ENCODE assay signal across 8 mouse cellular contexts in genomic region chr3:133091664-133092273, GRCm38 (mm10). TPM values are rescaled to one million over a fixed set of nuclear protein-coding genes. Genes with fewer than 3 reads are reported as not detected.
DNase-seq lines count a peak whose midpoint lies in the region; ATAC-seq lines count a peak whose summit lies in the region.

Ints12 (plus strand) TSS chr3:133091840.
Gstcd (minus strand) TSS chr3:133092033.

- under 1% methylated on average over 50 of the region's 53 CpGs for WGBS in hindbrain, embryonic 12.5 days

- no peaks in the 10 kb centered on the region for H3K9me3 ChIP-seq in hindbrain, embryonic 12.5 days (replicated peaks)

- peak within 1 kb of the TSS; percentile 92 for H3K4me3 ChIP-seq in hindbrain, embryonic 12.5 days

- peak within 1 kb of the TSS; percentile 97 for H3K27ac ChIP-seq in hindbrain, embryonic 12.5 days

- ATAC-seq in hindbrain, embryonic 12.5 days (ENCODE audit: low FRiP score) = peak; percentile 98

- H3K27me3 ChIP-seq in hindbrain, embryonic 12.5 days = no peaks in the 10 kb centered on the region

- peaks cover 23% of the 10 kb centered on the region for H3K4me1 ChIP-seq in hindbrain, embryonic 12.5 days

- peak; percentile 97 for DNase-seq in NIH3T3 (ENCODE audit: low read depth)
- peak; percentile 97 to 98 for DNase-seq in cerebellum, postnatal 10 days
- DNase-seq in frontal cortex, postnatal 10 days (ENCODE audit: low spot score in 2 of 2) = peak; percentile 92
- DNase-seq in layer of hippocampus, postnatal 14 days (ENCODE audit: low spot score in 2 of 2) = peak; percentile 92 to 97
- peak; percentile 94 for DNase-seq in lung, postnatal 14 days
- peak; percentile 90 for DNase-seq in retina, adult 2 months (ENCODE audit: low read depth, low spot score)
- DNase-seq in thymus, postnatal 36 days = peak; percentile 91 to 92

- H3K9ac ChIP-seq in hindbrain, embryonic 12.5 days = peak within 1 kb of the TSS; percentile 92

- peak within 1 kb of the TSS; percentile 60 for H3K4me2 ChIP-seq in hindbrain, embryonic 12.5 days (replicated peaks)

- H3K36me3 ChIP-seq in hindbrain, embryonic 12.5 days = 0 out of 2 replicates have a peak, but pooled peaks cover 1% of the 10 kb centered on the region

RNA-seq across cellular contexts. Expression of gene Ints12, which starts in this region (rescaled TPM):
- 23.5 and 25.9 TPM in 2 replicates for polyA plus RNA-seq in hindbrain, embryonic 12.5 days (2016; fragmentation: Nextera tagmentation; extraction: Ambion mirVana)
- 10 to 100 TPM; 10.6 to 12.3 TPM for total RNA-seq in layer of hippocampus, postnatal 14 days (2021)

RNA-seq across cellular contexts. Expression of gene Gstcd, which starts in this region (rescaled TPM):
- polyA plus RNA-seq in hindbrain, embryonic 12.5 days (2016; fragmentation: Nextera tagmentation; extraction: Ambion mirVana) = 7.9 and 8.2 TPM in 2 replicates
- 1 to 10 TPM; 7.6 to 8.2 TPM for total RNA-seq in layer of hippocampus, postnatal 14 days (2021)

Comparison
In these comparisons a context has a peak if more than half of its experiments do, and no peak if none do; other contexts are left out.
1. Peak in every context shown above with its lines: DNase-seq, ATAC-seq, H3K4me3 ChIP-seq and H3K27ac ChIP-seq.